ENCODE assay signal across 18 mouse cellular contexts in genomic region chr5:18082219-18082618, GRCm38 (mm10).
"Had no signal": no experiment of that assay in that cellular context is flagged by ENCODE, and none has a peak within 500 bp of the region (broad histone marks: within the 10 kb centered on the region; RNA-seq: fewer than 3 reads in every experiment).

No protein-coding gene starts in this region.

- H3K4me2 ChIP-seq: limb, embryonic 15.5 days; liver, embryonic 11.5 days; lung, embryonic 15.5 days; midbrain, embryonic 13.5 days; stomach, embryonic 15.5 days had no signal

- H3K27me3 ChIP-seq: limb, embryonic 15.5 days; lung, embryonic 15.5 days; megakaryocyte, embryonic 14.5 days; midbrain, embryonic 13.5 days; stomach, embryonic 15.5 days had no signal

- H3K27ac ChIP-seq: kidney, postnatal 0 days; layer of hippocampus, adult 2 months; limb, embryonic 15.5 days; liver, embryonic 14.5 days; lung, embryonic 15.5 days; midbrain, embryonic 10.5 days; midbrain, embryonic 13.5 days; stomach, embryonic 15.5 days had no signal

- DNase-seq: kidney, adult 2 months; kidney, postnatal 25 days; layer of hippocampus, adult 9-11 months; liver, postnatal 0 days; lung, postnatal 36 days; right cerebral cortex, postnatal 4 days; thymus, postnatal 25 days had no signal

- H3K36me3 ChIP-seq: limb, embryonic 15.5 days; lung, embryonic 15.5 days; midbrain, embryonic 10.5 days; midbrain, embryonic 13.5 days; stomach, embryonic 15.5 days had no signal

- H3K4me1 ChIP-seq: limb, embryonic 15.5 days; lung, embryonic 15.5 days; megakaryocyte, embryonic 14.5 days; midbrain, embryonic 10.5 days; midbrain, embryonic 13.5 days had no signal

- H3K4me3 ChIP-seq: layer of hippocampus, adult 2 months; limb, embryonic 15.5 days; lung, embryonic 15.5 days; megakaryocyte, embryonic 14.5 days; midbrain, embryonic 10.5 days; midbrain, embryonic 13.5 days; stomach, embryonic 15.5 days had no signal

- H3K9ac ChIP-seq: limb, embryonic 15.5 days; liver, embryonic 14.5 days; liver, postnatal 0 days; lung, embryonic 15.5 days; midbrain, embryonic 13.5 days; stomach, embryonic 15.5 days had no signal

- H3K9me3 ChIP-seq: limb, embryonic 15.5 days; lung, embryonic 15.5 days; megakaryocyte, embryonic 14.5 days; midbrain, embryonic 10.5 days; midbrain, embryonic 13.5 days; stomach, embryonic 15.5 days had no signal

- ATAC-seq: liver, postnatal 0 days; midbrain, embryonic 13.5 days; midbrain, embryonic 16.5 days had no signal
